In genomic region chr5:113070017-113070416, GRCm38 (mm10) we compare ENCODE assay signal across 13 mouse cellular contexts. TPM values are rescaled to one million over a fixed set of nuclear protein-coding genes. Genes with fewer than 3 reads are reported as not detected.
"Had no signal": no experiment of that assay in that cellular context is flagged by ENCODE, and none has a peak within 500 bp of the region (broad histone marks: within the 10 kb centered on the region; RNA-seq: fewer than 3 reads in every experiment).

Crybb2 (minus strand) TSS chr5:113070117.

- DNase-seq: retina, postnatal 1 day; right cerebral cortex, adult 18-20 months; right cerebral cortex, postnatal 14 days; right cerebral cortex, postnatal 25 days; right cerebral cortex, postnatal 4 days; spleen, adult 18-20 months; thymus, adult 18-20 months; thymus, adult 2 months; thymus, postnatal 14 days; thymus, postnatal 25 days; thymus, postnatal 36 days; thymus, postnatal 4 days had no signal

RNA-seq across cellular contexts. Expression of gene Crybb2, which starts in this region (rescaled TPM):
- total RNA-seq: neutrophil, adult 5-6 weeks had no signal
